Mouse (Mus musculus) kidney, embryonic 14.5 days (tissue): ENCODE data around the gene 1700029J07Rik. TPM values are rescaled to one million over a fixed set of nuclear protein-coding genes. Genes with fewer than 3 reads are reported as not detected.

ENCODE experiments used
- ATAC-seq: fragments of 200-750 bp; cut with Nextera tagmentation; 2 replicates; pipeline ENCODE4 v1.8.0; 2017; ENCODE audit warnings: moderate number of reproducible peaks, mild to moderate bottlenecking, moderate TSS enrichment, moderate library complexity; ENCODE audit not compliant: low FRiP score, low TSS enrichment
- H3K27ac ChIP-seq: fragments of 300-500 bp; sonication (generic); 2 replicates; pipeline ENCODE4 v1.5.1; 2014; ENCODE audit warnings: low read depth, mild to moderate bottlenecking, low read length, moderate library complexity, mixed read lengths
- H3K27me3 ChIP-seq: fragments of 300-500 bp; sonication (generic); 2 replicates; pipeline ENCODE4 v1.6.1; 2014; ENCODE audit warnings: mild to moderate bottlenecking, low read length; ENCODE audit not compliant: control insufficient read depth, insufficient read depth
- H3K36me3 ChIP-seq: fragments of 300-500 bp; sonication (generic); 2 replicates; pipeline ENCODE4 v1.6.1; 2014; ENCODE audit warnings: low read length, mixed read lengths; ENCODE audit not compliant: control insufficient read depth, insufficient read depth
- H3K4me1 ChIP-seq: fragments of 300-500 bp; sonication (generic); 2 replicates; pipeline ENCODE4 v1.6.1; 2014; ENCODE audit warnings: low read length, mixed read lengths; ENCODE audit not compliant: control insufficient read depth, insufficient read depth
- H3K4me2 ChIP-seq: fragments of 300-500 bp; sonication (generic); replicated peaks from 2 replicates; pipeline ENCODE4 v1.6.1; 2014; ENCODE audit warnings: low read depth, mild to moderate bottlenecking, low read length
- H3K4me3 ChIP-seq: fragments of 300-500 bp; sonication (generic); 2 replicates; pipeline ENCODE4 v1.5.1; 2014; ENCODE audit warnings: mild to moderate bottlenecking, low read length
- H3K9ac ChIP-seq: fragments of 300-500 bp; sonication (generic); 2 replicates; pipeline ENCODE4 v1.6.1; 2014; ENCODE audit warnings: low read depth, mild to moderate bottlenecking, low read length, moderate library complexity
- H3K9me3 ChIP-seq: fragments of 300-500 bp; sonication (generic); 2 replicates; pipeline ENCODE4 v1.6.1; 2016; ENCODE audit warnings: low read length; ENCODE audit not compliant: control insufficient read depth
- WGBS: fragments of 180-500 bp; shearing (Covaris S2); extraction: QIAGEN DNeasy Blood & Tissue Kit; methylation state at CpG from one replicate; pipeline ENCODE4 v1.1.7; 2014; 5-methylcytosine and 5-hydroxymethylcytosine counted together
- polyA plus RNA-seq: library from polyadenylated mRNA; unstranded; fragments of >200 nt; fragmentation: Nextera tagmentation; extraction: Ambion mirVana; gene quantifications from 2 replicates; pipeline ENCODE4 v1.2.1, GENCODE M21; 2014

The 1700029J07Rik gene
- polyA plus RNA-seq, 1 experiment from 2014 or later = 4.7 TPM

- WGBS = 64% methylated on average over 11 of the region's 11 CpGs
- ATAC-seq = no peak
- no peaks in the 10 kb centered on the region for H3K9me3 ChIP-seq
- peak overlapping the region; percentile 63 for H3K4me2 ChIP-seq
- no peaks in the 10 kb centered on the region for H3K4me1 ChIP-seq
- no peak overlapping the region for H3K27ac ChIP-seq
- H3K9ac ChIP-seq = peak overlapping the region; percentile 66
- no peaks in the 10 kb centered on the region for H3K27me3 ChIP-seq
- peak overlapping the region; percentile 60 for H3K4me3 ChIP-seq
- peaks cover 13% of the 10 kb centered on the region; the same call in 1 of the 2 replicates for H3K36me3 ChIP-seq
These were observed 901 bp upstream of the 1700029J07Rik start for GRCm38 (mm10) chr8:45975837-45976468.

- Histone ChIP-seq H3K4me2 (peak overlapping the region; percentile 54), H3K4me1 (no peaks in the 10 kb centered on the region), H3K27me3 (no peaks in the 10 kb centered on the region), H3K9ac (no peak overlapping the region), H3K9me3 (no peaks in the 10 kb centered on the region), H3K36me3 (peaks cover 3% of the 10 kb centered on the region; the same call in 1 of the 2 replicates), H3K27ac (no peak overlapping the region), H3K4me3 (no peak overlapping the region)
- no peak for ATAC-seq
- 68% methylated on average over 8 of the region's 8 CpGs for WGBS
These were observed 1.0 kb downstream of the 1700029J07Rik start for GRCm38 (mm10) chr8:45973988-45974505.

- Histone ChIP-seq H3K9me3 (no peaks in the 10 kb centered on the region), H3K9ac (no peak overlapping the region), H3K27me3 (no peaks in the 10 kb centered on the region), H3K27ac (no peak overlapping the region), H3K4me3 (no peak overlapping the region), H3K4me2 (no peak overlapping the region), H3K4me1 (no peaks in the 10 kb centered on the region), H3K36me3 (no peaks in the 10 kb centered on the region)
- 94% methylated on average over 12 of the region's 12 CpGs for WGBS
- no peak for ATAC-seq
These were observed 4.2 kb downstream of the 1700029J07Rik start for GRCm38 (mm10) chr8:45970894-45971293.

- WGBS = 55% methylated on average over 2 of the region's 2 CpGs
- Histone ChIP-seq H3K4me2 (no peak overlapping the region), H3K4me1 (no peaks in the 10 kb centered on the region), H3K9ac (no peak overlapping the region), H3K36me3 (no peaks in the 10 kb centered on the region), H3K9me3 (no peaks in the 10 kb centered on the region), H3K27me3 (no peaks in the 10 kb centered on the region), H3K27ac (no peak overlapping the region), H3K4me3 (no peak overlapping the region)
- no peak for ATAC-seq
These were observed 24.4 kb downstream of the 1700029J07Rik start for GRCm38 (mm10) chr8:45950622-45951021.

- H3K4me2 ChIP-seq = no peak overlapping the region
- no peak overlapping the region for H3K9ac ChIP-seq
- no peak overlapping the region for H3K27ac ChIP-seq
- H3K4me1 ChIP-seq = no peaks in the 10 kb centered on the region
- no peaks in the 10 kb centered on the region for H3K36me3 ChIP-seq
- 91% methylated on average over 4 of the region's 4 CpGs for WGBS
- H3K27me3 ChIP-seq = no peaks in the 10 kb centered on the region
- H3K4me3 ChIP-seq = no peak overlapping the region
- ATAC-seq = no peak
- H3K9me3 ChIP-seq = no peaks in the 10 kb centered on the region
These were observed 28.8 kb downstream of the 1700029J07Rik start for GRCm38 (mm10) chr8:45946283-45946682.

GRCm38 (mm10) chr8:45936986-45937385 lies 38.1 kb downstream of the 1700029J07Rik start:
- Histone ChIP-seq H3K27ac (no peak overlapping the region), H3K9ac (no peak overlapping the region), H3K27me3 (no peaks in the 10 kb centered on the region), H3K4me3 (no peak overlapping the region), H3K4me2 (no peak overlapping the region), H3K36me3 (no peaks in the 10 kb centered on the region), H3K9me3 (no peaks in the 10 kb centered on the region), H3K4me1 (no peaks in the 10 kb centered on the region)
- ATAC-seq = no peak
- 83% methylated on average over 9 of the region's 9 CpGs for WGBS

GRCm38 (mm10) chr8:45934582-45935014 lies 40.5 kb downstream of the 1700029J07Rik start, which contains the start of gene Ccdc110:
Gene Ccdc110, plus strand, starts transcription at chr8:45934619.
- WGBS = 2% methylated on average over 23 of the region's 23 CpGs
- no peaks in the 10 kb centered on the region for H3K36me3 ChIP-seq
- peak; percentile 82 for ATAC-seq
- peak within 1 kb of the TSS; percentile 30 for H3K4me3 ChIP-seq
- no peaks in the 10 kb centered on the region for H3K4me1 ChIP-seq
- H3K9ac ChIP-seq = no peak within 1 kb of the TSS
- no peaks in the 10 kb centered on the region for H3K27me3 ChIP-seq
- H3K9me3 ChIP-seq = peaks cover 5% of the 10 kb centered on the region; the same call in 1 of the 2 replicates
- no peak within 1 kb of the TSS for H3K27ac ChIP-seq
- H3K4me2 ChIP-seq = peak within 1 kb of the TSS; percentile 49

- ATAC-seq = no peak
- WGBS = 97% methylated on average over 7 of the region's 7 CpGs
- no peak overlapping the region for H3K27ac ChIP-seq
- no peak overlapping the region for H3K9ac ChIP-seq
- H3K36me3 ChIP-seq = no peaks in the 10 kb centered on the region
- no peaks in the 10 kb centered on the region for H3K27me3 ChIP-seq
- no peaks in the 10 kb centered on the region for H3K4me1 ChIP-seq
- no peak overlapping the region for H3K4me2 ChIP-seq
- no peaks in the 10 kb centered on the region; the same call in 1 of the 2 replicates for H3K9me3 ChIP-seq
- no peak overlapping the region for H3K4me3 ChIP-seq
These were observed 52.9 kb downstream of the 1700029J07Rik start for GRCm38 (mm10) chr8:45922116-45922515.

GRCm38 (mm10) chr8:45920392-45920791 lies 54.7 kb downstream of the 1700029J07Rik start:
- Histone ChIP-seq H3K9ac (no peak overlapping the region), H3K9me3 (no peaks in the 10 kb centered on the region; the same call in 1 of the 2 replicates), H3K4me1 (no peaks in the 10 kb centered on the region), H3K4me3 (no peak overlapping the region), H3K27me3 (no peaks in the 10 kb centered on the region), H3K36me3 (no peaks in the 10 kb centered on the region), H3K4me2 (no peak overlapping the region), H3K27ac (no peak overlapping the region)
- 87% methylated on average over 7 of the region's 7 CpGs for WGBS
- no peak for ATAC-seq
